Mouse (Mus musculus): Measurements from ENCODE around the gene Pgm3. TPM values are rescaled to one million over a fixed set of nuclear protein-coding genes. Genes with fewer than 3 reads are reported as not detected.

Gene Pgm3
- polyA plus RNA-seq, 1 experiment from 2014 or later, result 18.9 TPM

Other genes with a start within 250 kb of the Pgm3 start
- gene Ube2cbp, start 106.9 kb downstream of the Pgm3 start, polyA plus RNA-seq (2015; fragmentation: Nextera tagmentation; extraction: Ambion mirVana), result 1.5 and 2.2 TPM in 2 replicates
- gene Dop1a, start 104.7 kb downstream of the Pgm3 start, polyA plus RNA-seq (2015; fragmentation: Nextera tagmentation; extraction: Ambion mirVana), result 3.5 and 4.6 TPM in 2 replicates
- gene Rwdd2a, start 149 bp upstream of the Pgm3 start, polyA plus RNA-seq (2015; fragmentation: Nextera tagmentation; extraction: Ambion mirVana), result 0.96 and 0.97 TPM in 2 replicates
- 3.7 and 4.4 TPM in 2 replicates for gene Me1, start 124.1 kb upstream of the Pgm3 start, polyA plus RNA-seq (2015; fragmentation: Nextera tagmentation; extraction: Ambion mirVana)
- gene Prss35, start 171.8 kb upstream of the Pgm3 start, polyA plus RNA-seq (2015; fragmentation: Nextera tagmentation; extraction: Ambion mirVana), result 1.8 and 2.5 TPM in 2 replicates

All from liver, embryonic 16.5 days (tissue).